Mouse (Mus musculus) heart, adult 2 months (tissue): ENCODE results near the gene Stxbp6.

Source experiments
- CTCF ChIP-seq: fragments of 200-600 bp; IDR thresholded peaks from 2 replicates; pipeline ENCODE4 v1.8.1; 2022; ENCODE audit warnings: antibody characterized with exemption, mild to moderate bottlenecking, moderate library complexity
- POLR2A ChIP-seq: fragments of 200-500 bp; IDR thresholded peaks from 2 replicates; pipeline ENCODE4 v1.6.1; 2011; ENCODE audit warnings: mild to moderate bottlenecking, low read depth, low read length, control low read depth; ENCODE audit not compliant: insufficient read depth

DNA sequence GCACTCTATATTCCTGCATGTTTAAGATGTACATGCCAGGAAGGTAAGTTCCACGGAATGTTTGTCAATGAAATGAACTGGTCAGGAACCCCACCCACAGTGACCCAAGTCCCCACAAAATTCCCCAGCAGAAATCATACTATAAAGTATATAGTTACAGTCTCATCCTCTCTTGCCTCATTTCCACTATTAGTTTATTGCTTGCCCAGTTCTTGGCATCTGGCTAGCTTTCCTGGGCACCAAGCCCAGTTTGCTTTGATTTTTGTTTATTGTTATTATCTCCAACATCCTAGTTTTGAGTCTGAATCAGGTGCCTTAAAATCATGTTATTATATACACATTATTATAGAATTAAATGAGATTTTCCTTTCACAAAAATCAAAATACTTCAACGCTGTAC is 168.5 kb downstream of the Stxbp6 start:
- TF ChIP-seq CTCF (no peak), POLR2A (no peak)
